Mouse (Mus musculus) spleen, postnatal 36 days (tissue): Measurements from ENCODE around the gene Crhr1.
A peak's percentile ranks its signal among the peaks of the same experiment; 100 is the strongest.

ENCODE experiments used
- DNase-seq, 2 experiments: peaks; one replicate each; pipeline ENCODE4 v3.0.0; 2022; ENCODE audit warnings: low spot score in 2 of 2, mixed read lengths in 1 of 2

Crhr1 gene

GRCm38 (mm10) chr11:104138976-104139375 lies 6.3 kb downstream of the Crhr1 start:
- DNase-seq = no peak

- DNase-seq = no peak
Observed at GRCm38 (mm10) chr11:104144930-104145329, 12.3 kb downstream of the Crhr1 start.

GRCm38 (mm10) chr11:104148787-104149186 lies 16.1 kb downstream of the Crhr1 start:
- no peak for DNase-seq

GRCm38 (mm10) chr11:104150911-104151310 lies 18.3 kb downstream of the Crhr1 start:
- DNase-seq = no peak

GRCm38 (mm10) chr11:104154332-104154731 lies 21.7 kb downstream of the Crhr1 start:
- no peak for DNase-seq

GRCm38 (mm10) chr11:104154820-104155635 lies 22.4 kb downstream of the Crhr1 start:
- no peak for DNase-seq

GRCm38 (mm10) chr11:104155899-104156298 lies 23.2 kb downstream of the Crhr1 start:
- no peak for DNase-seq

- no peak for DNase-seq
Observed at GRCm38 (mm10) chr11:104156391-104156790, 23.7 kb downstream of the Crhr1 start.

GRCm38 (mm10) chr11:104157603-104158259 lies 25.1 kb downstream of the Crhr1 start:
- no peak for DNase-seq

GRCm38 (mm10) chr11:104158260-104158907 lies 25.7 kb downstream of the Crhr1 start:
- DNase-seq = no peak

GRCm38 (mm10) chr11:104159769-104160272 lies 27.2 kb downstream of the Crhr1 start:
- DNase-seq = no peak

GRCm38 (mm10) chr11:104161153-104161552 lies 28.5 kb downstream of the Crhr1 start:
- no peak for DNase-seq

- no peak for DNase-seq
Observed at GRCm38 (mm10) chr11:104164257-104164656, 31.6 kb downstream of the Crhr1 start.

GRCm38 (mm10) chr11:104171281-104171781 lies 38.7 kb downstream of the Crhr1 start:
- DNase-seq = peak; percentile 32 to 43

- DNase-seq = no peak
Observed at GRCm38 (mm10) chr11:104178893-104179292, 46.2 kb downstream of the Crhr1 start.

- DNase-seq = no peak
Observed at GRCm38 (mm10) chr11:104179804-104180203, 47.1 kb downstream of the Crhr1 start.

GRCm38 (mm10) chr11:104182141-104182540 lies 49.5 kb downstream of the Crhr1 start:
- no peak for DNase-seq

- DNase-seq = no peak
Observed at GRCm38 (mm10) chr11:104186135-104186836, 53.6 kb downstream of the Crhr1 start, which contains the start of gene Sppl2c. Gene Sppl2c, plus strand, starts transcription at chr11:104186327.

- DNase-seq = no peak
Observed at GRCm38 (mm10) chr11:104186837-104187150, 54.1 kb downstream of the Crhr1 start.

- DNase-seq = no peak
Observed at GRCm38 (mm10) chr11:104187766-104188165, 55.1 kb downstream of the Crhr1 start.

GRCm38 (mm10) chr11:104190008-104190407 lies 57.4 kb downstream of the Crhr1 start:
- no peak for DNase-seq

- no peak for DNase-seq
Observed at GRCm38 (mm10) chr11:104195382-104195781, 62.7 kb downstream of the Crhr1 start.
